Mouse (Mus musculus): ENCODE results near the gene Gas1. TPM values are rescaled to one million over a fixed set of nuclear protein-coding genes. Genes with fewer than 3 reads are reported as not detected.

Gas1 gene
- total RNA-seq, 2 experiments from 2014 or later: 35.6 to 72.4 TPM

- peak in 1 of 2 experiments; percentile 13 for DNase-seq
Observed at GRCm38 (mm10) chr13:60173591-60174524, 3.3 kb downstream of the Gas1 start.

DNA sequence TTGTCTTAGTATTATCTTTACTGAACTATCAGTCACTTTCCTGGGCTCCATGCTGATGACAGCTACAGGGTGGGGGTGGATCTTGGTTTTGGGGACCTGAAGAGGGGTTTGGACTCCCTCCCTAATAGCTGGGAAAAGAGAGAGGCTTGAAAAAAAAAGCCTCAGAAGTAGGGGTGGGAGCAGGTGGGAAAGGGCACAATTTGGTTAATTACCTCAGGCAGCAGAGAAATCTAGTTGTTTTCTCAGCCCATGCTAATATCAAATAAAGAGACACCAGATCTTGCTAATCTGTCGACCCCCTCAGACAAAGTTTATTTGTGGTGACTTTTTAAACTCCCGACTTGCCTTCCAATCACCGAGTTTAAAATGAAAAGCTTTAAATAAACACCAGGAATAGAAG lies 4.0 kb downstream of the Gas1 start:
- no peak for DNase-seq

GRCm38 (mm10) chr13:60172366-60173017 lies 4.7 kb downstream of the Gas1 start:
- no peak for DNase-seq

GRCm38 (mm10) chr13:60171781-60172180 lies 5.4 kb downstream of the Gas1 start:
- DNase-seq: no peak

GRCm38 (mm10) chr13:60170898-60171715 lies 6.1 kb downstream of the Gas1 start:
- DNase-seq: no peak

- no peak for DNase-seq
Observed at GRCm38 (mm10) chr13:60169026-60169425, 8.1 kb downstream of the Gas1 start.

DNA sequence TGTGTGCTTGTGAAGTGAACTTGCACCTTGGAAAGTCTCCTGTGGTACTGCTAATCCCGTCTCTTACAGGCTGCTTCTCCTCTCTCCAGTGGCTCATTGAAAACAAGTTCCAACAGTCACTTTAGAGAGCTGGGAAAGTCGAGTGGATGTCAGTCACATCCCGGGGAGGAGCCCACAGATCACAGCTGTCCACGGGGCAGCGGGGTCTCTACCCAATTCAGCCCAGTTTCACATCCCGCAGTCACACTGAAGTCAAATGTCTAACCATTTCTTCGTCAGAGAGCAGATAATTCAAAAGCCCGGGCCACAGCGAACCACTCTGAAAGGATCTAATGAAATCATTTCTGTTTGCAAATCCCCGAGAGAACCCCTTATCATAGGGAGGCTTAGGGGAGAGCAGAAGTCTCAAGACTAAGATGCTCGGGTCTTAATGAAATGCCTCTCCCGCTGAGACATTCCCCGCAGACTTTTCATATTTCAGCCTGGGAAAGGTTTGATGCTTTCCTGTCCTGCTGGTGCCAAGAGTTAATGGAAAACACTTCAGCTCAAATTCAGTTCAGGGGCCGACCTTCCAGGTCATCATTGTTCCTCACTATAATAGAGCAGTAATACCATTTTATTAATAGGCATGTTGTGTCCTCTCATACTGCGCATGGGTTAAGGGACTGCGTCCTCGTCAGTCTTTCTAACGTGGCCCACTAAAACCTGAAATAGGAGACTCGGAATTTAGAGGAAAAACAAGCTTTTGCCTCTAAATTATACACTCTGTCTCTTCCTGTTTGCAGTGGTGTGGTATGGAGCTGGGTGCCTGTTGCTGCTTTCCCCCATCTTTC lies 20.7 kb downstream of the Gas1 start:
- DNase-seq: no peak

DNA sequence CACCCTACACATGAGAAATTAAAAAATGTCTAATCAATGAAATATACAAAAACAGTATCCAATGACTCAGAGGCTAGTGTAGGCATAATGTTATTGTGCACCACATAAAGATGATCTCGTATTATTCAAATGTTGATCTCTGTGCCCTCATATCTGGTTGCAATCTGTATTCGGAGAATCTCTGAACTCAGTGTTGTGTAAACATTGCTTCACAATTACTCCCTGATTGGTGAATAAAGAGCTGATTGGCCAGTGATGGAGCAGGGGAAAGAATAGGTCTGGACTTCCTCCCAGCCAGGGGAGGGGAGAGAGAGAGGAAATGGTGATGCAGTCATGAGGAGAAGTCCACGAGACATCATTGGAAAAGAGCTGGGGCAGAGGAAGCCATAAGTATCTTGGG lies 23.0 kb downstream of the Gas1 start:
- no peak for DNase-seq

- DNase-seq: no peak
Observed at GRCm38 (mm10) chr13:60148235-60148634, 28.9 kb downstream of the Gas1 start.

DNA sequence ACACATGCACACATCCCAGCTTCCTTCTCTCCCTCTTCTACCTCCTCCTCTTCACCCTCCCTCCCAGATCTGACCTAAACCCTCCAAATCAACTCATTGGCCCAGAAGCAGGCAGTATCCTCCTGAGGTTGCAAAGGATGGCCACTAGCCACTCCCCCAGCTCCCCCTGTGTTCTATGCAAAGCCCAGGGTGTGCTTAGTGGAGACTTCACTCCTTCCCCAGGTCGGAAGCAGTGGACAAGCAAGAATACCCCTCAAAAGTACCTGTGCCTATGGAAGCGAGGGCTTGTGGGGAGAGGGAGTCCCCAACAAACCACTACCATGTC lies 29.3 kb downstream of the Gas1 start:
- no peak for DNase-seq

- peak in 1 of 2 experiments; percentile 45 for DNase-seq
Observed at GRCm38 (mm10) chr13:60146994-60147856, 29.9 kb downstream of the Gas1 start.

DNA sequence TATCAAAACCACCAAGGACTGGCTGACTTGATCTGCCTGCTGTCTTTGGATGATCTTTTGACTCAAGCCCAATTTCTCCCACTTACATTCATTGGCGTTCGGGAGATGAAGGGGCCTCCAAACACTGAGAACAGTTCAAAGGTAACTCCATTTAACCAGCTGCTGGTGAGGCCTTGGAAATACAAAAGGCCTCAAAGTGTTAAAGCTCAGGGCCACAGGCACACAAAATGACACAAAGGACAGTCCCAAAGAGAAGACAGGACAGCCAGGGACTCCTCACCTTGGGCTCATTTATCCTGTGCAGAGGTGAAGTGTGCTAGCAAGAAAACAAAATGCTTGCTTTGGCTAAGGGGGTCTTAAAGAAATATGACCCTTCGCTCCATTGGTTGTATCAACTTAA lies 30.9 kb downstream of the Gas1 start:
- DNase-seq: no peak

GRCm38 (mm10) chr13:60136962-60137361 lies 40.2 kb downstream of the Gas1 start:
- DNase-seq: no peak

- DNase-seq: no peak
Observed at GRCm38 (mm10) chr13:60134439-60134799, 42.7 kb downstream of the Gas1 start.

DNA sequence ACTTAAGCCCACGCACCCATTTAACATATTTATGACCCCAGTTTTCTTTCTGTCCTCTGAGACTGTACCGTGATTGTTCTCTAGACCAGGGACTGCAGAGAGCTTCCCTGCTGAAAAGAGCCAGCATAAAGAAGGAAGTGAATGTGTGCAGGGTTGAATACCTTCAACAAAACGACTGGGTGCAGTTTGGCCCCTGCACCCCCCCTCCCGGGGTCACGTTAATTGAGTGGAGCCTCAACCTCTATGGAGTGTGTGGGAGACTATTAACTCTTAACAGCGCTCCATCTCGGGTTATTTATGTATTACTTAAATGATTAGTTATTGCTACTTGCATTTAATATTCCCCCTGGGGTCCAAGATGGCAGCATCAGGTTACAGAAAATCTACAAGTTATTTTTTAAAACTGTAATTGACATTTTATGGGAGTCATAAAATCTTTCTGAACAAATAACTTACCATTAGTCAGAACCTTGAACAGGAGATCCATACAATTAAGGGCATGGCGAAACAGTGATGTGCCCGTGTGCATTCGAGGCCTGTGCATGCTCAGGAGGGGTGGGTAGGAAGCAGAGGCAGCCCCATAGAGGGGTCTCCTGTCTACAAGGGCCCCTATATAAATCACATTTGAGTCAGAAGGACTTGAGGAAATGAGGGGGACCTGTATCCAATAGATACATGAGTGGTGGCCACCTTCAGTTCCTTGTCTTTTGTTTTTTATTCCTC lies 43.3 kb downstream of the Gas1 start:
- no peak for DNase-seq

- no peak for DNase-seq
Observed at GRCm38 (mm10) chr13:60131771-60132170, 45.4 kb downstream of the Gas1 start.

- DNase-seq: no peak
Observed at GRCm38 (mm10) chr13:60129541-60129940, 47.6 kb downstream of the Gas1 start.

GRCm38 (mm10) chr13:60126338-60126737 lies 50.8 kb downstream of the Gas1 start:
- DNase-seq: no peak

DNA sequence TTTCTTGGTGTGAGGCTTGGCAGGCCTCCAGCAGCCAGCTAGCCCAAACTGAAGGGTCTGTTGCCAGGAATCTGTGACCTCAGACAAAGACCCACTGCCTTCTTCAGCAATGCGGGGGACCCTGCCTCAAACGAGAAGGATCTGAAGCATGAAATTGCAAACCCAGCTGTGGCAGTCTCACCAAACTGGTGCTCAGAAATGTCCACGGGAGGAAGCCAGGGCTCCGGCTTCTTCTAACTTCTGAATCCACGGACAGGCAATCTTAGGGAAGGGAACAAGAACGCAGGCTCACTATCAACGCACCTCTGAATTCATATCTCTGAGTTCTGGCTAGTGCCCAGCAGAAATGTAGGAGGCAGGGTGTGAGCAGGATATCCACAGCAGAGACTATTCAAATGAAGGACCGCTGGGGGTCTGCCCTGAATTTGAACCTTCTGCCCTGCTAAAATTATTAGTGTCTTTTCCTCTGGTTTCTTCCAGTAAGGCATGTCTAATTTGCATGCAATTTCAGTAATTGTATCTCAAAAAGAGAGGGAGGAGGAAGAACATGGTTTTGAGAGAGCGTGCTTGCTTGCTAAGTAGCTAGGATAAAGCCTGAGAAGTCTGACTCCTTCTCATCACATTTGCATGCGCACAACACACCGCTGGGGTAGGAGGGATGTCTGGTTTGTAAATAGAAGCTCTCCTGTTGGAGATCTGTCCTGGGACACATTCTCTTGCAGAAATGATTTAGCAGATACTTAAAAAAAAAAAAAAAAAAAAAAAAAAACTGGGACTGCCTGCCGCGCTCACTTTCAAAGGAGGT lies 51.5 kb downstream of the Gas1 start:
- no peak for DNase-seq

All from adrenal gland, postnatal 36 days (tissue).